Mouse (Mus musculus) left cerebral cortex, postnatal 4 days (tissue): ENCODE results near the gene Kcne2. TPM values are rescaled to one million over a fixed set of nuclear protein-coding genes. Genes with fewer than 3 reads are reported as not detected.

Source experiments
- DNase-seq: peaks from one replicate; pipeline ENCODE4 v3.0.0-alpha.2; 2022
- intact Hi-C: fragments of 180-260 bp; cut with DNase I; formaldehyde crosslinking; loops from one replicate; pipeline ENCODE4 v1.15.1; 2025
- total RNA-seq, 2 experiments: library from RNA; stranded (reverse); gene quantifications; 2 replicates each; pipeline ENCODE4 v1.2.3; 2021

The Kcne2 gene
- total RNA-seq = not detected

- intact Hi-C loops = loop anchor here (5.0 kb wide), 1 partner anchor 570 kb away; no protein-coding TSS in a partner anchor
- DNase-seq = no peak
These were observed at the start of gene Kcne2 for GRCm38 (mm10) chr16:92292101-92292500. Gene Kcne2 (plus strand): TSS chr16:92292389.

GRCm38 (mm10) chr16:92245909-92246308 lies 46.3 kb upstream of the Kcne2 start:
- intact Hi-C loops = no loop called here
- DNase-seq = no peak

GRCm38 (mm10) chr16:92246974-92247373 lies 45.2 kb upstream of the Kcne2 start:
- DNase-seq = no peak
- intact Hi-C loops = no loop called here

- no peak for DNase-seq
- intact Hi-C loops = no loop called here
These were observed 44.5 kb upstream of the Kcne2 start for GRCm38 (mm10) chr16:92247700-92248099.

GRCm38 (mm10) chr16:92249681-92250080 lies 42.5 kb upstream of the Kcne2 start:
- intact Hi-C loops = no loop called here
- no peak for DNase-seq

GRCm38 (mm10) chr16:92250452-92250851 lies 41.7 kb upstream of the Kcne2 start:
- DNase-seq = no peak
- intact Hi-C loops = no loop called here

- intact Hi-C loops = no loop called here
These were observed 37.9 kb upstream of the Kcne2 start for GRCm38 (mm10) chr16:92254316-92254715.

GRCm38 (mm10) chr16:92267861-92268260 lies 24.3 kb upstream of the Kcne2 start:
- DNase-seq = no peak
- intact Hi-C loops = no loop called here

More at GRCm38 (mm10) chr16:92254316-92254715, 37.9 kb upstream of the Kcne2 start:
- no peak for DNase-seq

GRCm38 (mm10) chr16:92274516-92274915 lies 17.7 kb upstream of the Kcne2 start:
- DNase-seq = no peak
- intact Hi-C loops = no loop called here

GRCm38 (mm10) chr16:92275526-92275925 lies 16.7 kb upstream of the Kcne2 start:
- intact Hi-C loops = no loop called here
- peak; percentile 11 for DNase-seq

GRCm38 (mm10) chr16:92282671-92283070 lies 9.5 kb upstream of the Kcne2 start:
- intact Hi-C loops = no loop called here
- DNase-seq = no peak

GRCm38 (mm10) chr16:92285068-92285467 lies 7.1 kb upstream of the Kcne2 start:
- intact Hi-C loops = no loop called here
- no peak for DNase-seq

- intact Hi-C loops = loop anchor here (1.0 kb wide), 1 partner anchor 350 kb away; no protein-coding TSS in a partner anchor
- peak; percentile 93 for DNase-seq
These were observed 5.6 kb upstream of the Kcne2 start for GRCm38 (mm10) chr16:92286609-92287008.

GRCm38 (mm10) chr16:92288778-92289177 lies 3.4 kb upstream of the Kcne2 start:
- intact Hi-C loops = no loop called here
- peak; percentile 27 for DNase-seq

GRCm38 (mm10) chr16:92290045-92290444 lies 2.1 kb upstream of the Kcne2 start:
- no peak for DNase-seq
- intact Hi-C loops = loop anchor here (5.0 kb wide), 1 partner anchor 568 kb away; no protein-coding TSS in a partner anchor

- intact Hi-C loops = loop anchor here (5.0 kb wide), 1 partner anchor 572 kb away; no protein-coding TSS in a partner anchor
These were observed 2.2 kb downstream of the Kcne2 start for GRCm38 (mm10) chr16:92294267-92294970.

GRCm38 (mm10) chr16:92295328-92295727 lies 3.1 kb downstream of the Kcne2 start:
- no peak for DNase-seq
- intact Hi-C loops = no loop called here

More at GRCm38 (mm10) chr16:92294267-92294970, 2.2 kb downstream of the Kcne2 start:
- no peak for DNase-seq

GRCm38 (mm10) chr16:92300649-92301411 lies 8.6 kb downstream of the Kcne2 start, which contains the start of gene Smim11:
Gene Smim11 (plus strand): TSS chr16:92301286.
- intact Hi-C loops = no loop called here

GRCm38 (mm10) chr16:92301412-92301806 lies 9.2 kb downstream of the Kcne2 start:
- intact Hi-C loops = no loop called here
- peak; percentile 31 for DNase-seq

More at GRCm38 (mm10) chr16:92300649-92301411, 8.6 kb downstream of the Kcne2 start, which contains the start of gene Smim11:
- DNase-seq = peak; percentile 95

GRCm38 (mm10) chr16:92301989-92302388 lies 9.8 kb downstream of the Kcne2 start:
- peak; percentile 53 for DNase-seq
- intact Hi-C loops = no loop called here

GRCm38 (mm10) chr16:92302506-92302905 lies 10.3 kb downstream of the Kcne2 start:
- intact Hi-C loops = no loop called here
- no peak for DNase-seq
